Comparison of ENCODE assay signal across 11 mouse cellular contexts in genomic region chr8:22056850-22057249, GRCm38 (mm10).
"Had no signal": no experiment of that assay in that cellular context is flagged by ENCODE, and none has a peak within 500 bp of the region (broad histone marks: within the 10 kb centered on the region; RNA-seq: fewer than 3 reads in every experiment).

No protein-coding gene starts in this region.

- DNase-seq: kidney, adult 11 months; kidney, adult 9 months; kidney, postnatal 36 days; layer of hippocampus, adult 9-11 months; layer of hippocampus, postnatal 36 days; retina, postnatal 1 day; thymus, postnatal 4 days had no signal

- H3K4me3 ChIP-seq: limb, embryonic 12.5 days; midbrain, embryonic 13.5 days; neural tube, embryonic 13.5 days had no signal

- H3K36me3 ChIP-seq: limb, embryonic 12.5 days; midbrain, embryonic 13.5 days; neural tube, embryonic 13.5 days had no signal

- H3K4me2 ChIP-seq: limb, embryonic 12.5 days; midbrain, embryonic 13.5 days; neural tube, embryonic 13.5 days had no signal

- H3K9ac ChIP-seq: limb, embryonic 12.5 days; midbrain, embryonic 13.5 days; neural tube, embryonic 13.5 days had no signal

- H3K9me3 ChIP-seq: limb, embryonic 12.5 days; midbrain, embryonic 13.5 days; neural tube, embryonic 13.5 days had no signal

- ATAC-seq: midbrain, embryonic 13.5 days had no signal

- H3K27ac ChIP-seq: kidney, postnatal 0 days; limb, embryonic 12.5 days; midbrain, embryonic 13.5 days; neural tube, embryonic 13.5 days had no signal
